Mouse (Mus musculus) liver, embryonic 14.5 days (tissue): ENCODE results near the gene Ric8b.

Experiments
- CTCF ChIP-seq: IDR thresholded peaks from 2 replicates; pipeline ENCODE4 v1.5.1; 2016; ENCODE audit warnings: antibody characterized with exemption, low read depth, control low read depth
- EP300 ChIP-seq: IDR thresholded peaks from 2 replicates; pipeline ENCODE4 v1.6.1; 2016; ENCODE audit warnings: antibody characterized with exemption, low read depth

DNA sequence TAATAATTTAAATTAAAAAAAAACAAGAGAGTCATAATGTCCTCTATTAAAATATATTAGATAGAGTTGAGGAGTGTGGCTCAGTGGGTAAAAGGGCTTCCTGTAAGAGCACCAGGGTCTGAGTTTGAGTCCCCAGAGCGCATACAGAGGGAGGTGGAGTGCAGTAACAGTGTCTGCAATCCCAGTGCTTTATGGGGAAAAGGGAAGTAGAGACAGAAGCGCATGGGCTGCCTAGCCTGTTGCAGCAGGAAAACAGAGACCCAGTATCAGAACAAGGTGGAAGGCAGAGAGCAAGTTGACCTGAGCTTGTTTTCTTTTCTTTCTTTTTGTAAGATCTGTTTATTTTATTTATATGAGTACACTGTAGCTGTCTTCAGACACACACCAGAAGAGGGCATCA, 41.2 kb downstream of the Ric8b start:
- TF ChIP-seq EP300, result no peak
- no peak for TF ChIP-seq CTCF
